Mouse (Mus musculus): ENCODE measurements around the gene Narf. TPM values are rescaled to one million over a fixed set of nuclear protein-coding genes. Genes with fewer than 3 reads are reported as not detected.

Gene Narf
- total and polyA plus RNA-seq, 2 experiments from 2014 or later: 40.0 to 217 TPM

GRCm38 (mm10) chr11:121237345-121238128 lies 484 bp downstream of the Narf start:
- H3K9ac ChIP-seq (replicated peaks; ENCODE audit: low read depth, low read length): peak overlapping the region; percentile 73
- TF ChIP-seq CTCF (IDR thresholded peaks at IDR 0.05; ENCODE audit: low read depth) (peak; percentile 42), EP300 (IDR thresholded peaks at IDR 0.05; ENCODE audit: low read depth) (0 out of 2 replicates have a peak, but pooled peaks have one; percentile 19)
- ATAC-seq (ENCODE audit: insufficient read depth, low read depth) (peak; percentile 21), DNase-seq (ENCODE audit: low spot score) (peak; percentile 50)
- H3K4me3 ChIP-seq (ENCODE audit: low read depth, low read length): peak overlapping the region; percentile 76
- H3K36me3 ChIP-seq (replicated peaks; ENCODE audit: control insufficient read depth, insufficient read depth, low read length): peaks cover 15% of the 10 kb centered on the region
- H3K4me2 ChIP-seq (ENCODE audit: low read depth, low read length): peak overlapping the region; percentile 73
- WGBS: 2% methylated on average over 28 of the region's 28 CpGs
- H3K9me3 ChIP-seq (replicated peaks; ENCODE audit: control insufficient read depth, low read length): no peaks in the 10 kb centered on the region
- peaks cover 19% of the 10 kb centered on the region for H3K4me1 ChIP-seq (ENCODE audit: control insufficient read depth, insufficient read depth)
- no peaks in the 10 kb centered on the region for H3K27me3 ChIP-seq (ENCODE audit: control insufficient read depth, insufficient read depth, low read length)
- peak overlapping the region; percentile 99 for H3K27ac ChIP-seq (ENCODE audit: low read depth)

GRCm38 (mm10) chr11:121239669-121240068 lies 2.6 kb downstream of the Narf start:
- Histone ChIP-seq H3K4me3 (ENCODE audit: low read depth, low read length) (no peak overlapping the region), H3K27me3 (ENCODE audit: control insufficient read depth, insufficient read depth, low read length) (no peaks in the 10 kb centered on the region), H3K4me2 (ENCODE audit: low read depth, low read length) (no peak overlapping the region), H3K36me3 (replicated peaks; ENCODE audit: control insufficient read depth, insufficient read depth, low read length) (peaks cover 35% of the 10 kb centered on the region), H3K27ac (ENCODE audit: low read depth) (no peak overlapping the region), H3K4me1 (ENCODE audit: control insufficient read depth, insufficient read depth) (peaks cover 19% of the 10 kb centered on the region; the same call in 1 of the 2 replicates), H3K9me3 (replicated peaks; ENCODE audit: control insufficient read depth, low read length) (no peaks in the 10 kb centered on the region), H3K9ac (replicated peaks; ENCODE audit: low read depth, low read length) (no peak overlapping the region)
- TF ChIP-seq EP300 (IDR thresholded peaks at IDR 0.05; ENCODE audit: low read depth): no peak
- no peak for TF ChIP-seq CTCF (IDR thresholded peaks at IDR 0.05; ENCODE audit: low read depth)
- DNase-seq (ENCODE audit: low spot score): no peak
- WGBS: 56% methylated on average over 2 of the region's 2 CpGs
- no peak for ATAC-seq (ENCODE audit: insufficient read depth, low read depth)

GRCm38 (mm10) chr11:121250196-121250595 lies 13.1 kb downstream of the Narf start:
- TF ChIP-seq EP300 (IDR thresholded peaks at IDR 0.05; ENCODE audit: low read depth): no peak
- TF ChIP-seq CTCF (IDR thresholded peaks at IDR 0.05; ENCODE audit: low read depth): no peak
- Histone ChIP-seq H3K36me3 (replicated peaks; ENCODE audit: control insufficient read depth, insufficient read depth, low read length) (peaks cover 98% of the 10 kb centered on the region), H3K27me3 (ENCODE audit: control insufficient read depth, insufficient read depth, low read length) (no peaks in the 10 kb centered on the region), H3K9ac (replicated peaks; ENCODE audit: low read depth, low read length) (no peak overlapping the region), H3K4me3 (ENCODE audit: low read depth, low read length) (no peak overlapping the region), H3K27ac (ENCODE audit: low read depth) (no peak overlapping the region), H3K9me3 (replicated peaks; ENCODE audit: control insufficient read depth, low read length) (no peaks in the 10 kb centered on the region), H3K4me2 (ENCODE audit: low read depth, low read length) (no peak overlapping the region), H3K4me1 (ENCODE audit: control insufficient read depth, insufficient read depth) (no peaks in the 10 kb centered on the region)
- DNase-seq (ENCODE audit: low spot score): no peak
- no peak for ATAC-seq (ENCODE audit: insufficient read depth, low read depth)
- WGBS: 74% methylated on average over 8 of the region's 8 CpGs

GRCm38 (mm10) chr11:121259160-121260100 lies 22.4 kb downstream of the Narf start, which contains the start of gene Foxk2:
Gene Foxk2, plus strand, starts transcription at chr11:121259990.
- Histone ChIP-seq H3K9ac (replicated peaks; ENCODE audit: low read depth, low read length) (peak within 1 kb of the TSS; percentile 94), H3K4me1 (ENCODE audit: control insufficient read depth, insufficient read depth) (peaks cover 15% of the 10 kb centered on the region), H3K27ac (ENCODE audit: low read depth) (peak within 1 kb of the TSS; percentile 83), H3K36me3 (replicated peaks; ENCODE audit: control insufficient read depth, insufficient read depth, low read length) (peaks cover 22% of the 10 kb centered on the region), H3K27me3 (ENCODE audit: control insufficient read depth, insufficient read depth, low read length) (no peaks in the 10 kb centered on the region), H3K4me2 (ENCODE audit: low read depth, low read length) (peak within 1 kb of the TSS; percentile 87), H3K4me3 (ENCODE audit: low read depth, low read length) (peak within 1 kb of the TSS; percentile 98), H3K9me3 (replicated peaks; ENCODE audit: control insufficient read depth, low read length) (no peaks in the 10 kb centered on the region)
- ATAC-seq (ENCODE audit: insufficient read depth, low read depth): peak; percentile 98
- TF ChIP-seq CTCF (IDR thresholded peaks at IDR 0.05; ENCODE audit: low read depth): no peak
- no peak; the same call in 1 of the 2 replicates for TF ChIP-seq EP300 (IDR thresholded peaks at IDR 0.05; ENCODE audit: low read depth)
- peak; percentile 91 for DNase-seq (ENCODE audit: low spot score)
- WGBS: under 1% methylated on average over 76 of the region's 91 CpGs

- ATAC-seq (ENCODE audit: insufficient read depth, low read depth): peak; percentile 21
- Histone ChIP-seq H3K4me3 (ENCODE audit: low read depth, low read length) (peak overlapping the region; percentile 98), H3K27ac (ENCODE audit: low read depth) (peak overlapping the region; percentile 83), H3K9ac (replicated peaks; ENCODE audit: low read depth, low read length) (peak overlapping the region; percentile 94), H3K27me3 (ENCODE audit: control insufficient read depth, insufficient read depth, low read length) (no peaks in the 10 kb centered on the region), H3K36me3 (replicated peaks; ENCODE audit: control insufficient read depth, insufficient read depth, low read length) (peaks cover 16% of the 10 kb centered on the region), H3K9me3 (replicated peaks; ENCODE audit: control insufficient read depth, low read length) (no peaks in the 10 kb centered on the region), H3K4me1 (ENCODE audit: control insufficient read depth, insufficient read depth) (peaks cover 15% of the 10 kb centered on the region), H3K4me2 (ENCODE audit: low read depth, low read length) (peak overlapping the region; percentile 87)
- under 1% methylated on average over 50 of the region's 60 CpGs for WGBS
- TF ChIP-seq CTCF (IDR thresholded peaks at IDR 0.05; ENCODE audit: low read depth) (no peak), EP300 (IDR thresholded peaks at IDR 0.05; ENCODE audit: low read depth) (no peak)
- no peak for DNase-seq (ENCODE audit: low spot score)
These were observed 23.3 kb downstream of the Narf start for GRCm38 (mm10) chr11:121260211-121260906.
